Mouse (Mus musculus) mouse embryonic stem cell (cell line): Measurements from ENCODE around the gene Azgp1.
"Not testable (repeated sequence)": the region's sequence is repeated elsewhere in the genome, so short reads cannot be mapped to it uniquely, and the experiment has no call there.

Source experiments
- in situ Hi-C, 2 experiments: fragments of 300-500 bp; cut with MboI; formaldehyde crosslinking; loops; 1 replicate in 1 of 2; 3 replicates in 1 of 2; pipeline ENCODE4 v1.14.3; 2019 to 2020; ENCODE audit warnings: low sequenced_read_pairs in 2 of 2, low pct_unique_long_range_greater_than_20kb in 1 of 2, mixed read lengths in 1 of 2; ENCODE audit not compliant: unreplicated experiment in 1 of 2

Azgp1 gene

GRCm38 (mm10) chr5:138016997-138017396, 35.7 kb downstream of the Azgp1 start:
- in situ Hi-C loops, result no loop called here

GRCm38 (mm10) chr5:138019577-138019976, 38.3 kb downstream of the Azgp1 start:
- in situ Hi-C loops, result not testable (repeated sequence)

GRCm38 (mm10) chr5:138020961-138021479, 39.7 kb downstream of the Azgp1 start, which contains the start of the genes Smok3a and Smok3b:
Gene Smok3a, plus strand, starts transcription at chr5:138021261.
Gene Smok3b, plus strand, starts transcription at chr5:138021429.
- in situ Hi-C loops, result not testable (repeated sequence)
